Mouse (Mus musculus) myocyte (in vitro differentiated cells): ENCODE data around the gene Grb2. TPM values are rescaled to one million over a fixed set of nuclear protein-coding genes. Genes with fewer than 3 reads are reported as not detected.
"Not testable (repeated sequence)": the region's sequence is repeated elsewhere in the genome, so short reads cannot be mapped to it uniquely, and the experiment has no call there.

Experiments
- H3K27me3 ChIP-seq: one replicate; pipeline ENCODE4 v1.6.1; 2011; ENCODE audit not compliant: control insufficient read depth, insufficient read depth, insufficient read length
- H3K36me3 ChIP-seq: one replicate; pipeline ENCODE4 v1.6.1; 2011; ENCODE audit not compliant: control insufficient read depth, insufficient read depth
- H3K4me2 ChIP-seq: one replicate; pipeline ENCODE4 v1.6.1; 2011; ENCODE audit warnings: low read depth, control low read depth
- H3K4me3 ChIP-seq: one replicate; pipeline ENCODE4 v1.5.1; 2011; ENCODE audit warnings: mild to moderate bottlenecking, control low read depth, moderate library complexity
- H3K79me2 ChIP-seq: one replicate; pipeline ENCODE4 v1.6.1; 2011; ENCODE audit not compliant: control insufficient read depth, insufficient read depth
- H3ac ChIP-seq: one replicate; pipeline ENCODE4 v1.6.1; 2011; ENCODE audit not compliant: control insufficient read depth, insufficient read length
- CEBPB ChIP-seq: IDR thresholded peaks from 2 replicates; pipeline ENCODE4 v1.6.1; 2011; ENCODE audit warnings: mild to moderate bottlenecking, moderate library complexity; ENCODE audit not compliant: poor library complexity, insufficient read depth, severe bottlenecking
- E2F4 ChIP-seq: IDR thresholded peaks from one replicate; pipeline ENCODE4 v1.6.1; 2011; ENCODE audit warnings: mild to moderate bottlenecking, control low read depth, moderate library complexity; ENCODE audit not compliant: insufficient read depth
- MAX ChIP-seq: IDR thresholded peaks from one replicate; pipeline ENCODE4 v1.6.1; 2011; ENCODE audit warnings: low read depth, mild to moderate bottlenecking, control low read depth
- MYOD1 ChIP-seq, 3 experiments: IDR thresholded peaks; one replicate each; pipeline ENCODE4 v1.6.1; 2011; ENCODE audit warnings: control low read depth in 2 of 3, low read depth in 2 of 3, mild to moderate bottlenecking in 2 of 3, moderate library complexity in 1 of 3; ENCODE audit not compliant: insufficient read length in 2 of 3, control insufficient read depth in 1 of 3
- MYOG ChIP-seq, 3 experiments: IDR thresholded peaks; one replicate each; pipeline ENCODE4 v1.6.1; 2011; ENCODE audit warnings: control low read depth in 2 of 3, low read depth in 2 of 3, mild to moderate bottlenecking in 2 of 3; ENCODE audit not compliant: insufficient read length in 2 of 3, control insufficient read depth in 1 of 3, insufficient read depth in 1 of 3
- POLR2A ChIP-seq: IDR thresholded peaks from one replicate; pipeline ENCODE4 v1.6.1; 2011; ENCODE audit warnings: low read depth, mild to moderate bottlenecking, control low read depth, moderate library complexity; ENCODE audit not compliant: insufficient read length
- POLR2AphosphoS2 ChIP-seq: IDR thresholded peaks from one replicate; pipeline ENCODE4 v1.6.1; 2011; ENCODE audit warnings: low read depth, control low read depth; ENCODE audit not compliant: insufficient read length
- REST ChIP-seq: IDR thresholded peaks from one replicate; pipeline ENCODE4 v1.6.1; 2011; ENCODE audit warnings: mild to moderate bottlenecking, control low read depth, moderate library complexity; ENCODE audit not compliant: insufficient read depth, insufficient read length
- SRF ChIP-seq: IDR thresholded peaks from one replicate; pipeline ENCODE4 v1.6.1; 2011; ENCODE audit warnings: low read depth; ENCODE audit not compliant: control insufficient read depth, insufficient read length
- TCF12 ChIP-seq: IDR thresholded peaks from one replicate; pipeline ENCODE4 v1.6.1; 2011; ENCODE audit warnings: mild to moderate bottlenecking, control low read depth; ENCODE audit not compliant: poor library complexity, insufficient read depth, severe bottlenecking
- TCF3 ChIP-seq: IDR thresholded peaks from one replicate; pipeline ENCODE4 v1.6.1; 2011; ENCODE audit warnings: low read depth, control low read depth; ENCODE audit not compliant: insufficient read length
- USF1 ChIP-seq: IDR thresholded peaks from one replicate; pipeline ENCODE4 v1.6.1; 2011; ENCODE audit warnings: low read depth, mild to moderate bottlenecking, control low read depth, moderate library complexity
- polyA plus RNA-seq: library from polyadenylated mRNA; unstranded; fragments of >200 nt; fragmentation: generic; extraction: Trizol; gene quantifications from one replicate; pipeline ENCODE4 v1.2.1, GENCODE M21; 2012; ENCODE audit warnings: missing spikeins

Grb2 gene
- polyA plus RNA-seq, 1 experiment: 71.2 TPM

DNA sequence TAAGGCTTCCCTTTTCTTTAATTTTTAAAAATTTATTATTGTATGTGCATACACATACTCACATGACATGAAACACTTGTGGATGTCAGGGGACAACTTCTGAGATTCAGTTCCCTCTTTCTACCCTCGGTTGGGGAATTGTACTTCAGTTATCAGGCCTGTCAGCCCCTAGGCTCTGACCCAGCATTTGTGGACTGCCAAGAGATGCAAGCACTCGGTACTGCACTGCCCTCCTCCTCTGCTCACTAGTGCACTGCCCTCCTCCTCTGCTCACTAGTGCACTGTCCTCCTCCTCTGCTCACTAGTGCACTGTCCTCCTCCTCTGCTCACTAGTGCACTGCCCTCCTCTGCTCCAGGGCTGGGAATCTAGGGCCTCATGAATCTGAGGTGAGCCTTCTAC, 54.3 kb downstream of the Grb2 start:
- Histone ChIP-seq H3K36me3 (peaks cover 5% of the 10 kb centered on the region), H3K27me3 (no peaks in the 10 kb centered on the region), H3ac (no peak overlapping the region), H3K4me3 (no peak overlapping the region), H3K4me2 (no peak overlapping the region), H3K79me2 (peaks cover 4% of the 10 kb centered on the region)
- no peak for TF ChIP-seq USF1
- no peak for TF ChIP-seq POLR2AphosphoS2
- no peak for TF ChIP-seq REST
- no peak for TF ChIP-seq POLR2A
- no peak for TF ChIP-seq TCF12
- no peak for TF ChIP-seq MAX
- no peak for TF ChIP-seq TCF3
- no peak for TF ChIP-seq E2F4
- no peak for TF ChIP-seq MYOG (IDR thresholded peaks at IDR 0.05; ENCODE audit: control insufficient read depth in 1 of 3, insufficient read depth in 1 of 3, insufficient read length in 2 of 3, low read depth in 2 of 3)

DNA sequence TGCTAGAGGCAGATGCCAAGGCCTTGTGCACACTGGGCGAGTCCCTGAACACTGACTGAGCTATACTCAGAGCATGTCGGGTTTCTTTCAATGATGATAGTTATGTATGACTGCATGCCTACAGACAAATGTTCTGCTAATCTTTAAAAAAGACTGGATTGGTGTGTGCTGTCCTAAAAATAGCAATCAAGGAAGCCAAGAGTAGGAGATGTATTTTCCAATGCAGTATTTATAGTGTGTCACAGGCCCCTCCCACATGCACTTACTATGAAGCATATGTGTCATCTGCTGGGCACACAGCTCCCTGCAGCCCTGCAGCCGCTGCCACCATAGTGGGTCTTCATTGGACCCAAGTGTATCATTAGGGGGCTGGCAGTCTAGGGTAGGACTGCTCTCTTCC, 55.2 kb downstream of the Grb2 start:
- no peak overlapping the region for H3ac ChIP-seq
- peaks cover 4% of the 10 kb centered on the region for H3K79me2 ChIP-seq
- H3K4me3 ChIP-seq: no peak overlapping the region
- TF ChIP-seq POLR2A (no peak), TCF12 (no peak), SRF (no peak), MYOG (IDR thresholded peaks at IDR 0.05; ENCODE audit: control insufficient read depth in 1 of 3, insufficient read depth in 1 of 3, insufficient read length in 2 of 3, low read depth in 2 of 3) (no peak), TCF3 (no peak), REST (no peak)
- no peaks in the 10 kb centered on the region for H3K27me3 ChIP-seq
- H3K4me2 ChIP-seq: no peak overlapping the region
- H3K36me3 ChIP-seq: peaks cover 5% of the 10 kb centered on the region

DNA sequence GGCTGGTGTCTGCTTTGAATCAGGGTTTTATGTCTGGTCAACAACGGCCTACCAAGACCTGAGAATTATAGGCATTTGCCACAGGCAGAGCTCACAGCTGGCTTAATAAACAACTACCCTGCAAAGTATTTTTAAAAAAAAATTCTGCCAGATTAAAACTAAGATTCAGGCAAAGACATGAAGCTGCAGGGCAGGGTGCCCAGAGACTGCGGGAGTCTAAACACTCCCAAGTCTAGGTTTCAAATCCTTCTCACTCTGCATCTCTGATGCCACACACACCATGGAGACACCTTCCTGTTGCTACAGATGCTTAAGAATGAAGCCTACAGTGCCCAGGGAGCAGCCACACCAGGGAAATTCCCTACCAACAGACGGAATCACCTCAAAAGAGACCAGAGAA, 56.7 kb downstream of the Grb2 start:
- peaks cover 2% of the 10 kb centered on the region for H3K79me2 ChIP-seq
- H3K27me3 ChIP-seq: no peaks in the 10 kb centered on the region
- TF ChIP-seq E2F4: no peak
- TF ChIP-seq TCF12: no peak
- no peak for TF ChIP-seq TCF3
- TF ChIP-seq USF1: no peak
- no peak for TF ChIP-seq MYOD1 (IDR thresholded peaks at IDR 0.05; ENCODE audit: control insufficient read depth in 1 of 3, insufficient read length in 2 of 3, low read depth in 2 of 3)
- no peak for TF ChIP-seq MYOG (IDR thresholded peaks at IDR 0.05; ENCODE audit: control insufficient read depth in 1 of 3, insufficient read depth in 1 of 3, insufficient read length in 2 of 3, low read depth in 2 of 3)
- no peak for TF ChIP-seq REST
- TF ChIP-seq MAX: no peak
- TF ChIP-seq POLR2AphosphoS2: no peak
- no peak for TF ChIP-seq SRF
- no peak for TF ChIP-seq POLR2A
- TF ChIP-seq CEBPB: no peak
- no peak overlapping the region for H3K4me3 ChIP-seq
- H3K4me2 ChIP-seq: no peak overlapping the region
- no peak overlapping the region for H3ac ChIP-seq
- H3K36me3 ChIP-seq: peaks cover 5% of the 10 kb centered on the region

DNA sequence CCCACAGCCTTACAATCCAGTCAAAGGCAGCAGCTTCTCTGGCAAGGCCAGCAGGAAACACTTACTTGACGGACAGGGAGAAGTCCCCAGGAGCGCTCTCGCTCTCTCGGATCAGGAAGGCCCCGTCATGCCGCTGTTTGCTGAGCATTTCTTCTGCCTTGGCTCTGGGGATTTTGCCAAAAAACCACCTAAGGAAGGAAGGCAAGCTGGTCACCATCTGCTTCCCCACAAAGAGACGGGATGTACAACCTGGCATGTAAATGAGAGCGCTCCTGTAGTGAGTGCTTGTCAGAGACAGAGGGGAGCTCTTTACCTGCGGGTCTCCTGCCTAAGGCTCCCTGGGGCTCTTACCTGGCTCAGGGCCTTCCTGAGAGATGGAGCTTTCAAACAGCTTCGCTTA, 58.7 kb downstream of the Grb2 start:
- TF ChIP-seq TCF12: no peak
- no peak overlapping the region for H3ac ChIP-seq
- H3K27me3 ChIP-seq: no peaks in the 10 kb centered on the region
- no peak overlapping the region for H3K4me2 ChIP-seq
- H3K79me2 ChIP-seq: no peaks in the 10 kb centered on the region
- H3K36me3 ChIP-seq: peaks cover 3% of the 10 kb centered on the region
- no peak overlapping the region for H3K4me3 ChIP-seq

DNA sequence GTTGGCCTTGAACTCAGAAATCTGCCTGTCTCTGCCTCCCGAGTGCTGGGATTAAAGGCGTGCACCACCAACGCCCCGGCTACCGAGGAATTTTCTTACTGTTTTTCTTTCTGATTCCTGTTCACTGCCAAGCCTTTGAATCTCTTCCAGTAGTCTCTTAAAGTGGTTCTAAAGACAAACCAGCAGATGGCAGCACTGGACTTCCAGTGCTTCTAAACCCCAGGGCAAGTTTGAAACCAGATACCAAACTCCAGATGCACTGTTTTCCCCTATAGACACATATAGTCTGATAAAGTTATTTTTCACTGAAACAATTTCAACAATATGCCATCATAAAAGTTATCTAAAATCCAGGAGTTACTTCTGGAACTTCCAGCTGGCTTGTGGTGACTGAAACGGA, 60.9 kb downstream of the Grb2 start:
- no peaks in the 10 kb centered on the region for H3K27me3 ChIP-seq
- no peak for TF ChIP-seq E2F4
- no peak for TF ChIP-seq REST
- no peak for TF ChIP-seq USF1
- no peak for TF ChIP-seq CEBPB
- no peak for TF ChIP-seq MAX
- no peak for TF ChIP-seq POLR2A
- no peak for TF ChIP-seq TCF3
- TF ChIP-seq TCF12: no peak
- no peak for TF ChIP-seq POLR2AphosphoS2
- TF ChIP-seq MYOD1 (IDR thresholded peaks at IDR 0.05; ENCODE audit: control insufficient read depth in 1 of 3, insufficient read length in 2 of 3, low read depth in 2 of 3): no peak
- TF ChIP-seq SRF: no peak
- no peak for TF ChIP-seq MYOG (IDR thresholded peaks at IDR 0.05; ENCODE audit: control insufficient read depth in 1 of 3, insufficient read depth in 1 of 3, insufficient read length in 2 of 3, low read depth in 2 of 3)
- no peaks in the 10 kb centered on the region for H3K36me3 ChIP-seq
- H3K4me2 ChIP-seq: no peak overlapping the region
- no peak overlapping the region for H3K4me3 ChIP-seq
- H3K79me2 ChIP-seq: no peaks in the 10 kb centered on the region
- H3ac ChIP-seq: no peak overlapping the region

DNA sequence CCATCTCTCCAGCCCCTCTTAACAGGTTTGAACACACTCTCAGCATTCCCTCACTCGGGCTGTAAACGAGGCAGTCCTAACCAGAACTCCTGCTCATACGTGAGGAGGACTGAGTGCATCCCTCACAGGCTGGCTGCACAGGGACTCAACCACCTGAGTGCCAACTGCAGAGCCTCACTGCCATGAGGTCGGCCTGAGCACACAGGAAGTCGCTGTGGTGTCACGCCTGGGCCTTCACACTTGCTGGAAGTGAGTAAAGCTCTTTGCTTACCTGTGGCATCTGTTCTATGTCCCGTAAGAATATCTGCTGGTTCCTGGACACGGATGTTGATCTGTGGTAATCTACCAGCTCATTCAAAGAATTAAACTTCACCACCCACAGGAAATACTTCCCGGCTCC, 62.0 kb downstream of the Grb2 start:
- TF ChIP-seq SRF (no peak), CEBPB (no peak), MYOG (IDR thresholded peaks at IDR 0.05; ENCODE audit: control insufficient read depth in 1 of 3, insufficient read depth in 1 of 3, insufficient read length in 2 of 3, low read depth in 2 of 3) (no peak), USF1 (no peak), E2F4 (no peak), POLR2AphosphoS2 (no peak), TCF12 (no peak), REST (no peak), POLR2A (no peak), TCF3 (no peak), MYOD1 (IDR thresholded peaks at IDR 0.05; ENCODE audit: control insufficient read depth in 1 of 3, insufficient read length in 2 of 3, low read depth in 2 of 3) (no peak), MAX (no peak)
- H3K36me3 ChIP-seq: no peaks in the 10 kb centered on the region
- no peaks in the 10 kb centered on the region for H3K79me2 ChIP-seq
- H3K27me3 ChIP-seq: no peaks in the 10 kb centered on the region
- no peak overlapping the region for H3K4me3 ChIP-seq
- H3K4me2 ChIP-seq: no peak overlapping the region
- no peak overlapping the region for H3ac ChIP-seq

DNA sequence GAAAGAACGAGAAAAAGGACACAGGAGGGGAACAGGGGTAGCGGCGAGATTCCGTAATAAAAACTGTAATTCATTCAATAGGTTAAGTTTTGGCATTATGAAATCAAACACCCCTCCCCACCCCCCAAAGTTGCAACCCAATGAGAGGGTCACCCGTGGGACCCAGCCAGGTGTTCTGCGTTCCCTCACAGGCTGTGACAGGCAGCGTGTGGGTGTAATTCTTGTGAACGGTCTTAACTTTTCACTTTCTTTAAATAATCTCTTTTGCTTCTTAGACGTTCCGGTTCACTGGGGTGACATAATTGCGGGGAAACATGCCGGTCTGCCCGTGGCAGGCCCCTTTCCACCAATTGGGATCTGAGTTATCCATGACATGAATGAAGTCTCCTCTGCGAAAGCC, 62.9 kb downstream of the Grb2 start:
- H3K4me3 ChIP-seq, H3ac ChIP-seq, H3K79me2 ChIP-seq, H3K27me3 ChIP-seq, H3K4me2 ChIP-seq, H3K36me3 ChIP-seq: not testable (repeated sequence)
